Mouse (Mus musculus): ENCODE measurements at regions not wholly inside any gene's neighbourhood (a gene's known extent, or its start where the extent isn't known, plus 50 kb on each side); places are given as distances from the start of the nearest gene placed in this dataset.

GRCm38 (mm10) chr11:45679293-45679673 lies 172.6 kb upstream of the Clint1 start:
- DNase-seq: no peak

DNA sequence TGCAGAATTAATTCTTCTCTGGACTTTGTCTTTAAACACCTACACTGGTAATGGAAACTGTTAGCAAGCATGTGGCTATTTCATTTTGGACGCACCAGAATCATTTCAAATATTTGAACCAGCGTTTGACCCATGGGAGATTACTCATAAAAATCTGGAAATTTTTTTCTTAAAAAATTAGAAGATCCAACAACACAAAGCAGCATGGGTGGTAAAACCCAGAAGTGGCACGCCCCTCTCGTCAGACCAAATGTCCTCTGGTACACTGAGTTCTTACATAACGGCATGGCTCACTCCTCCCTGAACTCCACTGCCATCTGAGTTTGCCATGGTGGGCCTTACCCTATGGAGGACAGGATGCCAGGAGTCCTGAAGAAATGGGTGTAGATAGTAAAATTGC lies 166.3 kb upstream of the Clint1 start:
- DNase-seq: no peak

DNA sequence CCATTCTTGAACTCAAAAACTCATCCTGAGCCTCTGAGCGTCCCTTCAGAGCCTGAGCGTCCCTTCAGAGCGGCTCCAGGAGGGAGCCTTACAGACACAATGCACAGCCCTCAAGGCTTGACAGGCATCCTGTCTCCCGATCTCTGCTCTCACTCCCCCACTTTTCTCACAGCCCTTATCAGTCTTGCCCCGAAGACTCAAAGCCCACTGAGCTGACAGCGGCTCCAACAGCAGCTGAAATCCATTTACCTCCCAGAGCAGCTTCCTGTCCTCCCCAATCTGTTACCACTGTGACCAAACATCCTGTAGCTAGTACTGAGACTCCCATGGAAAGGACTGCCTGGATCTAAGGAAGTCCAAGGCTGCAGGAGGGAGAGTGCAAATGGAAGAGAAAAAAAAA lies 158.6 kb upstream of the Clint1 start:
- no peak for DNase-seq

- no peak for DNase-seq
These were observed 150.3 kb upstream of the Clint1 start for GRCm38 (mm10) chr11:45701506-45701905.

DNA sequence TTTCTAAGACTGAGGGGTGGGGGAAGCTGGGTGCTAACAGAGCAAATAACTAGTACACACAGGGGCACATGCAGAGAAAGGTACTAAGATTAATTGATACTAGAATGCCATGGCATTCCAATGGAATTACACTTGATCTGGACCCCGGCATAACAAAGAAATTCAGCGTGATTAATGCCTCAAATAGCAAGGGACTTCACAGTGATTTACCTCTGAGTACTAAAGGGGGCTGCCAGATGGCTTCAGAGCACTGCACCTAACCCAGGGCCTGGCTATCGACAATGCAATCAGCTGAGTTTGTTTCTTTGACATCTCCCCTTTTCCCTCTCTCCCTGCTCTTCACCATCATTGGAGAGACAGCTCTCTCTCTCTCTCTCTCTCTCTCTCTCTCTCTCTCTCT lies 148.9 kb upstream of the Clint1 start:
- no peak for DNase-seq

GRCm38 (mm10) chr11:45704411-45704810 lies 147.4 kb upstream of the Clint1 start:
- DNase-seq: no peak

- no peak for DNase-seq
These were observed 133.2 kb upstream of the Clint1 start for GRCm38 (mm10) chr11:45718630-45719029.

DNA sequence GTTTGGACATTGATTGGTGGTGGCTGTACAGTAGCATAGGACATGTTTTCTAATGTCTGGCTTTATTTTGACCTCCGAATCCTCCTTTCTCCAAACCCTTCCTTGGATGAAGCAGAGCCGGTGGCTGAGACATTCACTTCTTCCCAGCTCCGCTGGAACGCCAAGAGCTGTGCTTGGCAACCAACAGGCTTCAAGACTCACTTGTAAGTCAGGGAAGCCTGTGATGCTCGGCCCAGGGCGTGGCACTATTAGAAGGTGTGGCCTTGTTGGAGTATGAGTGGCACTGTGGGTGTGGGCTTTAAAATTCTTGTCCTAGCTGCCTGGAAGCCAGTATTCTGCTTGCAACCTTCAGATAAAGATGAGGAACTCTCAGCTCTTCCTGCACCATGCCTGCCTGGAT lies 132.0 kb upstream of the Clint1 start:
- DNase-seq: no peak

DNA sequence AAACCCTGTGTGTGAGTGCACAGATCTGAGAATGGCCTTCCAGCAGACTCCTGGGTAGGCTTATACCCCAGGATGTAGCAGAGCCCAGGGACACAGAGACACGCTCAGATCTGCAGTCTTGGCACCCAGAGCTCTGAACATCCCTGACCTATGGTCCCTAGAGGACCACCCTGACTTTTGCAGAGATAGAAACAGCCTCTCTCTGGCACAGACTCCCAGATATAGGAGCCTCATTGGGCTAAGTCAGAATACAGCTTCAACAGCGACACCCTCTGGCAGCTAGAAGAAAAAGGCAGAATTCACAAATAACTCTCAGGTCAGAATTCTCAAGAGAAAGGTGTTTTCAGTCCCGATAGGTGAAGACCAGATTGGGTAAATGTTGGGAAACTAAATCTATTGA lies 115.3 kb upstream of the Clint1 start:
- DNase-seq: no peak

GRCm38 (mm10) chr11:45738331-45738730 lies 113.5 kb upstream of the Clint1 start:
- DNase-seq: no peak

DNA sequence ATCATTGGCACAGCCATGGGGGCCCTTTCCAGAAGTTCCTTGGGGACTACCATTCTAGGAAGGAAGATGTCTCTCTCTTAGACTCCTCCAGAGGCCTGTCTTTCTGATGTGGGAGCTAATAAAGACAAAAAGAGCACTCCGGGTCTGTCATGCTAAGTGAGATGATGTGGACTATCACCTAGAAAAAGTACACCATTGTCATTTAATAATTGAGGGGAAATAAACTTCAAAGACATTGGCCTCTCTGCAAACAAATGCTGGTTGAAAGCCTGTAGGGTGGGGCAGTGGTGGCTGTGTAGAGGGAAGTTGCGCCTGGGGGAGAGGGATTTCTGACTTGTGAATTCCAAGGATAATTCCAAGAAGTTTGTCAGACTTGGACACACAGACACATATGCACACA lies 105.9 kb upstream of the Clint1 start:
- no peak for DNase-seq

DNA sequence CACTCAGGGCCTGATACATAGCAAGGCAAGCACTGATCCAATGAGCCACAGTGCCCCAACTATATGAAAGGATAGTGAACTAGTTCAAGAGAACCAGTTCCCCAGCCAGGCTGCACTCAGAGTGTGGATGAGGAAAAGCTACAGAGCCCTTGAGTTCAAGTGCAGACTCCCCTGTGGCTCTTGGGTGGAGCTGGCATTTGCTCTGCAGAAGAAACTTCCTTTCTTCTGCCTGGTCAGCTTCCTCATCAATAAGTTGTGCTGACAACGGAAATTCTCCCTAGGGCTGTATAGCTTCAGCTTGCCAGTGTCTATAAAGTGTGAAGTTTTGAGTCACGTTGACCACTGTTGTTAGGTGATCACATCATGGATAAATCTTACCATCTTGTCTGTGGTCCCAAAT lies 101.6 kb upstream of the Clint1 start:
- no peak for DNase-seq

DNA sequence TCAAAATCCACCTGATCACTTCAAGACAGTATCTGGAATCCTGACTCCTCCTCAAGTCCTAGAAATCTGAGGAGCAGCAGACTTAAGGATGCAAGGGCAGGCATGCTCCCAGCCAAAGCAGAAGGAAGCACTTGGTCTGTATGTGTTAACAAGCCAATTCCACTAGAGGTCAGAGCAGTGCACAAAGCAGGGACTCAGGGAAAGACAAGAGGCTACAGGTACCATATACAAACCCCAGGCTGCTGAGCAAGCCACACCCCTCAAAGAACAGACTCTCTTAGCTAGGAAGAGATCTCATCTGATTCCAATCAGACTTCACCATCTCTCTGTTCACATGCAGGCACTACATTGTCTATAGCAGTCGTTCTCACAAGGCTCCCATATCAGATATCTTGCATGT lies 99.6 kb upstream of the Clint1 start:
- DNase-seq: peak; percentile 51 to 58

DNA sequence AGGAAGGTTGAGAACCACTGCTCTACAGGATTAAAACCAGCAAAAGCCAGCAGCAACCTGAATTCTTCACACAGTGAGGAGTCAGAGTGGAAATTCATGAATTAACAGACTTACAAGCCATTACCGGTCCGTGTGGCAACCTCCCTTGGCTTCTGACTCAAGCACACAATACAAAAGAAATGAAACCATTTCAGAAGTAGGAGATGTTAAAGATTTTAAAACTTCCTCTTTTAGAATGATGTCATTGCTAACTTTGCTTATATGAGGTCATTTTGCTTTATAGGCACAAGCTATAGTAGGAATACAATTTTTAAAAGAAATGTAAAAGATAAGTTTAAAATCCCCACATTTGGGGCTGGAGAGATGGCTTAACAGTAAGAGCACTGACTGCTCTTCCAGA lies 99.1 kb upstream of the Clint1 start:
- no peak for DNase-seq

GRCm38 (mm10) chr11:45767081-45767480 lies 84.8 kb upstream of the Clint1 start:
- DNase-seq: peak in 1 of 2 experiments; percentile 14

- no peak for DNase-seq
These were observed 69.4 kb upstream of the Clint1 start for GRCm38 (mm10) chr11:45782435-45782834.

GRCm38 (mm10) chr11:45785806-45786205 lies 66.0 kb upstream of the Clint1 start:
- no peak for DNase-seq

DNA sequence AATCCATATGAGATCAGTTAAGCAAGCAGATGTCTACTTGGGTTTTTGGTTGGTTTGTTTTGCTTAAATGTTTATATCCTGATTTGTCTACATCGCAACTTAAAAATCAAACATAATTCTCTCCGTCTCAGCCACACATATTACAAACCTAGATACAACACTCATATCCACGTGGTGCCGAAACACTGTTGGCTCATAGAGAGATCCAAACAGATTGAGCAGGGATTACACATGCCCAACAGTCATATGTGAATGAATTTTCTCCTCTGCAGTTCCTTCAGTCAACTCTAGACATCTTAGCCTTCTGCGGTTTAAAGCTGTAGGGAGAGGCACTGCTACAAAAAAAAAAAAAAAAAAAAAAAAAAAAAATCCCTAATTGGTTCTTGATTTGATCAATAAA lies 64.4 kb upstream of the Clint1 start:
- DNase-seq: no peak

DNA sequence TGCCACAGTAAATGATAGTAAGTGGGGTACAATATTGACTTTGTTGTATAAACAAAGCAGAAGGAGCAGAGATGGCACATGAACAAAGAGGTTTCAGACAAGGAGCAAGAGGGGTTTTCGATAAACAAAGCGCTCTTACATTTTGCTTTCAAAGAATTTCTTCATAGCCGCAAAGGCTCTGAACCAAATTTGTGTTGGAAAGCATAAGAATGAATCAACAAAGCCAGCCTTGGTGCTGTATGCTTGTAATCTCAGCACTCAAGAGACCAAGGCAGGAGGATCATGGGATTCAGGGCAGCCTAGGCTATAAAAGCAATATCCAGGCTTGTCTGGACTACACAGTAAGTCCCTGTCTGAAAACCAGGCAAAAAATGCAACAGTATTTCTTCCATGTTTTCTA lies 62.0 kb upstream of the Clint1 start:
- DNase-seq: no peak

DNA sequence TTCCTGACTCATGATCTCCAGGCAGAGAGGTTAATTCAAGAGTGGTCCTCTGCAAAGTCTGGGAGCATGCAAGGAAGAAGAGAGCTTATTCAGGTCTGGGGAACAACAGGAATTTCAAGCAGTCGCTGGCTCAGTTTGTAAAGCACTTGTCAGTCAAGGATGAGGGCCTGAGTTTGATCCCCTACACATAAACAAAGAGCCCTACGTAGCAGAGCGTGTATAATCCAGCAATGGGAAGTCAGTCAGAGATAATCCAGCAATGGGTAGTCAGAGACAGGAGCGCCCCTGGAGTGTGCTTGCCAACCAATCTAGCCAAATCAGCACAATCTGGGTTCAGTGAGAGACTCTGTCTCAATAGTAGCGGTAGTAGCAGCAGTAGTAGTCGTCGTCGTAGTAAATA lies 61.3 kb upstream of the Clint1 start:
- DNase-seq: no peak

GRCm38 (mm10) chr11:45791696-45792095 lies 60.2 kb upstream of the Clint1 start:
- no peak for DNase-seq

DNA sequence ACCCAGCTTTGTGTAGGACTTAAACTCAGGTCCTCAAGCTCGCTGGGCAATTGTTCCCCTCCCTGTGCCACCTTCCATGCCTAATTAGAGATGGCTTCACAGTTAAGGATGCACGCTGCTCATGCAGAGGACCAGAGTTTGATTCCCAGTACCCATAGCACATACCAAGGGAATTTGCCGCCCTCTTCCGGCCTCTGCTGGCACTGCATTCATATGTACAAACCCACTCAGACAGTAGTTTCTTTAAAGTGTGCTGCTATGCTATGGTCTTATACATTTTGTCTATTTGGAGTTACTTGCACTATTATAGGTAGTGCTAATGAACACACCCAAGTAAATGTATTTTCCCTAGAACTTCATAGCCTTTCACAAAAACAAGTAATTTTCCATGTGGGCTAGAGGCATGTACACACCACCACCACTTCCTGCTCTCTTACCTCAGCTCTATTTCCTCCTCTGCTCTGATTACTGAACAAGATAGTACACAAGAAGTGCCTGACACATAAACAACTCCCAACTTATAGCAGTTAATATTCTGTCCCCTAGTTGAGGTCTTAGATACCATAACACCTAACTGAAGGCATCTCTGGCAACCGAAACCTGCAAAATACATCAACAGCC lies 57.4 kb upstream of the Clint1 start:
- no peak for DNase-seq

DNA sequence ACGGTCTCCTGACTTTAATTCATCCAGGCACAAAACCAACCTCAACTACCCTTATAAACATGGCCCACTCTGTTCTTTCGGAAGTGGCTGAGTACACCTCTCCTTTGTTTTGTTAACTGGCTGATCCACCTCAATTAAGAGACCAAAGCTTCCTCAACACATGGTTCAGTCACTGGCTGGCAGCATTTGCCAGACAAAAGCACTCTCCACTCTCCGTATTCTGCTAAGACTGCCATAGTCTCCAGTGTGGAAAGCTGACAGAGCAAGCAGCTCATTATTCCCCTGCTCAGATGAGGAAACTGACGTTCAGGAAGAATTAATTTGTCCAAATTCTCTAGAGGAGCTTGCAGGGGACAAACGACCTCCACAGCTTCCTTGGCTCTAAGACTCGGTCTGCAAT lies 56.5 kb upstream of the Clint1 start:
- no peak for DNase-seq

GRCm38 (mm10) chr11:45795731-45796130 lies 56.1 kb upstream of the Clint1 start:
- DNase-seq: peak; percentile 62 to 86

DNA sequence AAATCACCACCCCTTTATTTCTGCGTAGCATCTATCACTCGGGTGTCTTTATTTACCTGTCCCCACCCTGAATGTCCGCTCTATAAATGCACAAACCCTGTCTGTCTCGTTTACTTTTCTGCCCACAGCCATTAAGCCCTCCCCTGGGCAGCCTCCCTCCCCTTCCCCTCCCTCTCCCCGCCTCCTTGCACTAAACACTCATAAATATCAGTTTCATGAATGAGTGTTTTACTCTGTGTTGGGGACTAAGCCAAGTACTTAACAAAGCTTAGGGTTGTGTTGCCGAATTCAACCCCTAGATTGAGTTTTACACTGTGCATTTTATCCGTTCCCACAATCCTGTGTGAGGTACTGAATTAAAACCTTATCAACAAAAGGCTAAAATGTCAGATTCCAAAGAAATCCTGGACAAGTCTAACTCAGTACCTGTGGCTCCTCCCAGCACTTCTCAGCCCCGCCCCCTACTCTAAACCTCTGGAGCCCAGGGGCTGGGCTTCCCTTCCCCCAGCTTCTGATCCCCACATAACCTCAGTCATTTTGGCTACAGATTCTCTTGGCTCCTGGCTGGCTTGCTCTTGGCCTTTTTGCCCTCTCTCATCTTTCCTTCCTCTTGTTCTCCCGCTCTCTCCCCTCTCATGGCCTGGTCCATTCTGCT lies 52.0 kb upstream of the Clint1 start:
- peak in 1 of 2 experiments; percentile 42 for DNase-seq

Measured in kidney, adult 8-10 months (tissue).